Mouse (Mus musculus) layer of hippocampus, postnatal 25 days (tissue): Measurements from ENCODE around the gene Dapp1. TPM values are rescaled to one million over a fixed set of nuclear protein-coding genes. Genes with fewer than 3 reads are reported as not detected.

Source experiments
- total RNA-seq, 2 experiments: library from RNA; stranded (reverse); gene quantifications; 2 replicates each; pipeline ENCODE4 v1.2.3; 2021

Dapp1 gene
- total RNA-seq, 2 experiments from 2014 or later: 4.3 to 6.7 TPM

Other genes with a start within 250 kb of the Dapp1 start
- 100 to 1,000 TPM; 141 to 151 TPM for gene H2afz, start 117.1 kb downstream of the Dapp1 start, total RNA-seq
- gene Dnajb14, start 113.9 kb downstream of the Dapp1 start, total RNA-seq: 10 to 100 TPM; 46.1 to 50.5 TPM
- 10 to 100 TPM; 66.3 to 69.6 TPM for gene Lamtor3, start 63.0 kb downstream of the Dapp1 start, total RNA-seq
- 1 to 10 TPM; 1.5 to 2.4 TPM for gene 1110002E22Rik, start 83.5 kb upstream of the Dapp1 start, total RNA-seq
- gene Gm5105, start 85.8 kb upstream of the Dapp1 start, total RNA-seq: under 1 TPM in 1 of 2 experiments, not detected in 1; 0.28 TPM
- gene Trmt10a, start 161.9 kb upstream of the Dapp1 start, total RNA-seq: 1 to 10 TPM; 4.2 to 4.9 TPM
- gene Mttp, start 163.4 kb upstream of the Dapp1 start, total RNA-seq: 1 to 10 TPM; 5.3 to 5.8 TPM
- not detected for gene 4930579F01Rik, start 212.3 kb upstream of the Dapp1 start, total RNA-seq
- gene Adh7, start 236.2 kb upstream of the Dapp1 start, total RNA-seq: under 1 TPM in 1 of 2 experiments, not detected in 1; 0.07 TPM